Mouse (Mus musculus) cortical plate, adult 2 months (tissue): ENCODE measurements around the gene Ebf1. TPM values are rescaled to one million over a fixed set of nuclear protein-coding genes. Genes with fewer than 3 reads are reported as not detected.
A peak's percentile ranks its signal among the peaks of the same experiment; 100 is the strongest.

Source experiments
- H3K27ac ChIP-seq: fragments of 200-500 bp; 2 replicates; pipeline ENCODE4 v1.5.1; 2012; ENCODE audit warnings: low read length, control low read depth, inconsistent platforms; ENCODE audit not compliant: insufficient read depth
- H3K4me1 ChIP-seq: fragments of 200-500 bp; 2 replicates; pipeline ENCODE4 v1.6.1; 2011; ENCODE audit warnings: low read length; ENCODE audit not compliant: control insufficient read depth, insufficient read depth
- H3K4me3 ChIP-seq: fragments of 200-500 bp; 2 replicates; pipeline ENCODE4 v1.5.1; 2011; ENCODE audit warnings: mild to moderate bottlenecking, low read length, control low read depth; ENCODE audit not compliant: insufficient read depth
- CTCF ChIP-seq: fragments of 200-500 bp; IDR thresholded peaks from 2 replicates; pipeline ENCODE4 v1.5.1; 2011; ENCODE audit warnings: mild to moderate bottlenecking, control low read depth, low read length; ENCODE audit not compliant: insufficient read depth; ENCODE audit errors: extremely low read depth
- POLR2A ChIP-seq: fragments of 200-500 bp; IDR thresholded peaks from 2 replicates; pipeline ENCODE4 v1.6.1; 2011; ENCODE audit warnings: mild to moderate bottlenecking, low read length, control low read depth; ENCODE audit not compliant: insufficient read depth; ENCODE audit errors: extremely low read depth
- polyA plus RNA-seq: library from polyadenylated mRNA; depleted of rRNA; stranded (reverse); fragments of >200 nt; gene quantifications from 2 replicates; pipeline ENCODE4 v1.2.3, GENCODE M21; 2012

Ebf1 gene
- polyA plus RNA-seq, 1 experiment = 3.8 TPM

GRCm38 (mm10) chr11:44594768-44595167 lies 22.3 kb upstream of the Ebf1 start:
- TF ChIP-seq POLR2A = no peak
- no peak for TF ChIP-seq CTCF
- no peaks in the 10 kb centered on the region for H3K4me1 ChIP-seq
- no peak overlapping the region for H3K27ac ChIP-seq
- no peak overlapping the region for H3K4me3 ChIP-seq

GRCm38 (mm10) chr11:44606881-44607280 lies 10.2 kb upstream of the Ebf1 start:
- TF ChIP-seq POLR2A (no peak), CTCF (no peak)
- H3K4me3 ChIP-seq = no peak overlapping the region
- no peak overlapping the region for H3K27ac ChIP-seq
- H3K4me1 ChIP-seq = no peaks in the 10 kb centered on the region

GRCm38 (mm10) chr11:44608646-44609045 lies 8.5 kb upstream of the Ebf1 start:
- no peak for TF ChIP-seq CTCF
- Histone ChIP-seq H3K4me3 (no peak overlapping the region), H3K4me1 (no peaks in the 10 kb centered on the region), H3K27ac (no peak overlapping the region)

- Histone ChIP-seq H3K4me3 (0 out of 2 replicates have a peak overlapping the region, but pooled peaks have one; percentile 5), H3K4me1 (no peaks in the 10 kb centered on the region), H3K27ac (no peak overlapping the region)
- TF ChIP-seq POLR2A = no peak
- peak; percentile 97 for TF ChIP-seq CTCF
Measured at GRCm38 (mm10) chr11:44610971-44611781, 5.9 kb upstream of the Ebf1 start.

- Histone ChIP-seq H3K4me1 (no peaks in the 10 kb centered on the region), H3K27ac (no peak overlapping the region), H3K4me3 (no peak overlapping the region)
- TF ChIP-seq CTCF (no peak), POLR2A (no peak)
Measured at GRCm38 (mm10) chr11:44612156-44612555, 5.0 kb upstream of the Ebf1 start.

- TF ChIP-seq POLR2A (no peak), CTCF (no peak)
- Histone ChIP-seq H3K4me1 (no peaks in the 10 kb centered on the region), H3K27ac (no peak overlapping the region), H3K4me3 (no peak overlapping the region)
Measured at GRCm38 (mm10) chr11:44612681-44613410, 4.3 kb upstream of the Ebf1 start.

GRCm38 (mm10) chr11:44613411-44614180 lies 3.5 kb upstream of the Ebf1 start:
- no peak for TF ChIP-seq POLR2A
- TF ChIP-seq CTCF = no peak

GRCm38 (mm10) chr11:44616078-44616787 lies 884 bp upstream of the Ebf1 start:
- Histone ChIP-seq H3K27ac (no peak overlapping the region), H3K4me1 (no peaks in the 10 kb centered on the region), H3K4me3 (peak overlapping the region; percentile 40; the same call in 1 of the 2 replicates)
- TF ChIP-seq POLR2A = no peak
- TF ChIP-seq CTCF = no peak

More at GRCm38 (mm10) chr11:44613411-44614180, 3.5 kb upstream of the Ebf1 start:
- H3K4me3 ChIP-seq = no peak overlapping the region
- no peaks in the 10 kb centered on the region for H3K4me1 ChIP-seq
- H3K27ac ChIP-seq = no peak overlapping the region

GRCm38 (mm10) chr11:44617734-44618586 lies 843 bp downstream of the Ebf1 start:
- Histone ChIP-seq H3K4me1 (no peaks in the 10 kb centered on the region), H3K27ac (peak overlapping the region; percentile 48), H3K4me3 (peak overlapping the region; percentile 10; the same call in 1 of the 2 replicates)
- TF ChIP-seq CTCF (no peak), POLR2A (no peak)
